Mouse (Mus musculus) duodenum, adult 2 months (tissue): ENCODE results near the gene Gm45799. TPM values are rescaled to one million over a fixed set of nuclear protein-coding genes. Genes with fewer than 3 reads are reported as not detected.

Experiments
- polyA plus RNA-seq: library from polyadenylated mRNA; depleted of rRNA; stranded (reverse); fragments of >200 nt; gene quantifications from 2 replicates; pipeline ENCODE4 v1.2.3, GENCODE M21; 2012; ENCODE audit warnings: low replicate concordance; rRNA removed

The Gm45799 gene
- 359 and 495 TPM in 2 replicates for polyA plus RNA-seq

DNA sequence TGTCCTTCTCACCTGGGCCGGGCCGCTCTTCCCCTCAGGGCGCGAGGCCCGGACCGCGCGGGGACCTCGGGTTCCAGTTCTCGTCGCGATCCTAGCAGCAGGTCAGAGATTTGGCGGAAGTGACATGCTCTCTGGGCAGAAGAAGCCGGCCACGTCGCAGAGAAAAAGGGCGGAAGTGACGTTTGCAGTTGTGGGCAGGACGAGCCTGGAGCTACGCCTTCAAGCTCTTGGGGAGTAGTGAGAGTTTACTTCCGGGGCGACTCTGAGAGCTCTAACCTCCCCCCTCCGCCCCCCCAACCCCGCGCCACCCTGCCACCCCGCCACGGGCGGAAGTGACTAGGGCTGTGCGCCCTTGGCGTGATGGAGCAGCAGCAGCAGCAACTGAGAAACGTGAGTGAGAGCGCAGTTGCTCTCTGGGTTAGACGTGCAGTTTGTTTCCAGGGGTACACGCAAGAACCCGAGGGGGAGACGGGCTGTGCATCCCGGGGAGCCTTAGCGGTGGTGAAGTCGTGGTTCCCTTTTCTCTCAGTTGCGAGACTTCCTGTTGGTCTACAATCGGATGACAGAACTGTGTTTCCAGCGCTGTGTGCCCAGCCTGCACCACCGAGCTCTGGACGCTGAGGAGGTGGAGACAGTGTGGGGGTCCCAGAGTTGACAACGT is at the start of gene Gm45799, which contains the start of gene Arfip2:
Gene Gm45799 (plus strand): TSS at position 320 of the 661 bp plus-strand sequence.
Gene Arfip2 (minus strand): TSS at position 184 of the 661 bp plus-strand sequence.

DNA sequence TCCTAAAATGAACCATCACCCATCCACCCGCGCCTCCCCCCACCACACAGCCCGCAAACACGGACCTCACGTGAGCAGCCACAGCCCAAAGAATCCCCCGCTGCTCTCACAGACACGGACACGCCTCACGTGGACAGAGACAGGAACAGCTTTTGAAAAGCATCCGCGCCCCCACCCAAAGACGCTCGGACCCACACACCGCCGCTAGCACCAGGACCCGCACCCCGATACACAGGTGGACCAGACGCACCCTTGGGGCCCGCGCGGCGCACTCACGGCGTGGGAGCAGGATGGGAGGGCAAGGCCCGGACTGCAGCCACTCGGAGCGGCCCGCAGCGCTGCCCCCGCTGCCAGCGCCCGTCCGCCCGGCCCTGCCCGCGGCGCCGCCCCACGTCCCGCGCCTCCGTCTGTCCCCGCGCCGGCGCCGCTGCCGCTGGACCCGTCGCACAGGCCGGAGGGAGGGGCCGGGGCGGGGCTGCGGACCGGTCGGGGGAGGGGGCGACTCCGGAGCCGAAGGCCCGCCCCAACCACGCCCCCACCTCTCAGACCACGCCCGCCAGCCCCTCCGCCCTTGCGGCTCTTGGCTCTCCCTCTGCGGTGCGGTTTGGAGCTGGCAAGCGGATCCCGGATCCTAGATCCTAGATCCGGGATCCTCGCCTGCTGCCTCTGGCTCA is 7.1 kb upstream of the Gm45799 start, which contains the start of gene Trim3:
Gene Trim3 (minus strand): TSS at position 445 of the 674 bp plus-strand sequence.

DNA sequence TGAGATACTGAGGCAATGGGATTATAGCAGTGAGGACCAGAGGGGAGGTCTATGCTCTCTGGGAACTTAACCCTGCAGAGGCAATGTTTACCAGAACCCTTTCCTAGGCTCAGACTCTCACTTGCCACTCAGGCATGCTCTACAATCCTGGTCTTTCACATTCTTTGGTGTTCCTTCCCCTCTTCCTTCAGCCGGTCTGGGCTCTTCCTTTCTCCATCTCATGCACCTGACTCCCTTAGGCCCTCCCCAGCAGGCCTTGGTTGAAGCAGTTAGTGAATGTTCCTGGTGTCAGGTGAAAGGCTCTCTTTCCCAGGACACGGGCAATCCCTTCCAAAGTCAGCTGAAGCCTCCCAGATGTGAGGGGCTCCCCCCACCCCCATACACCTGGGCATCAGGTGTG is 596 bp upstream of the Gm45799 start, which contains the start of gene Timm10b:
Gene Timm10b (plus strand): TSS at position 301 of the 400 bp plus-strand sequence.

DNA sequence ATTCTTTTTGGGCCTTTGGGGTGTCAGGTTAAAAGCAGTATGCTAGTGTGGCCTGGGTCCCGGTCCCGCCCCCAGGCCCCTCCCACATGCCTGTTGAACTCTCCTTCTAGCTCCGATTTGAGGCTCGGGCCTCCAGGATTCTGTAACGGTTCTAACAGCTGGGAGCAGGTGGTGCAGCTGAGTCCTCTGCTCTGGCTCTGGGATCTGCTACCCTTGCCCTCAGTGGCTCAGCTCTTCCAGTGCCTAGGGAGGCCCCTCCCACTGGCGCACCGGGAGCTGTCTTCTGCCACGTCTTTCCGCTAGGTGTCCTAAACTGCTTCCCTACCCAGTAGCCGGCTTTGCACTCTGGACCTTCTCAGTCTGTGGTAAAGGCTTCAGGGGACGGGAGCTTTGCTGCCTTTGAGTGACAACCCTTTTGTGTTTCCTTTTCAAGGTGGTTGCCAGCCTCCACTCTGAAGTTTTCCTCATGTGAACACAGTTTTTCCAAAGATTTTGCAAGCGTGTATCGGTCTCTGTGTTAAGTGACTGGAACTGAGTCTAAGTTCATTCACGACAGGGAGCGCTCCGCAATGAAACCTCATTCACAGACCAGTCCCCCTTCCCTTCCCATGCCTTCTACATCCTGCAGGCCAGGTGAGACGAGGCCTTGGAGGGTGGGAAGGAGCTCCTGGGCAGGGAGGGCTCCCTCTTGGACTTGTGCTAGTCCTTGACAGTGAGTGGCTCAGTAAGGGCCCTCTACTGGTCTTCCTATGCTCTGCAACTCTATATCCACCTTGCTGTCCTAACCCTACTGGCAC is 10.5 kb downstream of the Gm45799 start, which contains the start of gene Dnhd1:
Gene Dnhd1 (plus strand): TSS at position 189 of the 797 bp plus-strand sequence.

Other genes starting within 250 kb of the Gm45799 start
- 67.5 and 94.3 TPM in 2 replicates for gene Fam160a2, start 240.5 kb upstream of the Gm45799 start, polyA plus RNA-seq
- 0.05 and 0.34 TPM in 2 replicates for gene Cnga4, start 236.0 kb upstream of the Gm45799 start, polyA plus RNA-seq
- 0.09 and 0.18 TPM in 2 replicates for gene Cckbr, start 214.8 kb upstream of the Gm45799 start, polyA plus RNA-seq
- 22.7 and 38.6 TPM in 2 replicates for gene Cavin3, start 158.3 kb upstream of the Gm45799 start, polyA plus RNA-seq
- 11.4 and 16.6 TPM in 2 replicates for gene Smpd1, start 86.2 kb upstream of the Gm45799 start, polyA plus RNA-seq
- gene Apbb1, start 58.9 kb upstream of the Gm45799 start, polyA plus RNA-seq = 17.9 and 21.9 TPM in 2 replicates
- 0.15 and 0.50 TPM in 2 replicates for gene Hpx, start 40.4 kb upstream of the Gm45799 start, polyA plus RNA-seq
- gene Trim3, start 7.0 kb upstream of the Gm45799 start, polyA plus RNA-seq = 13.5 and 19.7 TPM in 2 replicates
- gene Timm10b, start 496 bp upstream of the Gm45799 start, polyA plus RNA-seq = 87.5 and 178 TPM in 2 replicates
- gene Arfip2, start 136 bp upstream of the Gm45799 start, polyA plus RNA-seq = 39.4 and 72.4 TPM in 2 replicates
- gene Dnhd1, start 10.3 kb downstream of the Gm45799 start, polyA plus RNA-seq = 0.39 and 0.41 TPM in 2 replicates
- gene Ilk, start 96.0 kb downstream of the Gm45799 start, polyA plus RNA-seq = 40.4 and 43.6 TPM in 2 replicates
- 2.2 and 3.2 TPM in 2 replicates for gene Rrp8, start 96.8 kb downstream of the Gm45799 start, polyA plus RNA-seq
- 472 and 915 TPM in 2 replicates for gene Taf10, start 103.8 kb downstream of the Gm45799 start, polyA plus RNA-seq
- gene Tpp1, start 111.7 kb downstream of the Gm45799 start, polyA plus RNA-seq = 41.0 and 106 TPM in 2 replicates
- gene Dchs1, start 147.1 kb downstream of the Gm45799 start, polyA plus RNA-seq = 2.5 and 3.3 TPM in 2 replicates
- 80.0 and 139 TPM in 2 replicates for gene Mrpl17, start 170.5 kb downstream of the Gm45799 start, polyA plus RNA-seq